Mouse (Mus musculus) sigmoid colon, adult 10 weeks (tissue): ENCODE results near the gene Cldn34c4. TPM values are rescaled to one million over a fixed set of nuclear protein-coding genes. Genes with fewer than 3 reads are reported as not detected.

ENCODE experiments used
- polyA plus RNA-seq: library from polyadenylated mRNA; stranded (reverse); fragments of 350-450 nt; fragmentation: Illumina TruSeq; extraction: RNeasy Lipid Tissue Mini Kit (QIAGEN cat#74804); gene quantifications from one replicate; pipeline ENCODE4 v1.2.3, GENCODE M21; 2014; ENCODE audit warnings: low read depth, low replicate concordance

The Cldn34c4 gene
- not detected for polyA plus RNA-seq

DNA sequence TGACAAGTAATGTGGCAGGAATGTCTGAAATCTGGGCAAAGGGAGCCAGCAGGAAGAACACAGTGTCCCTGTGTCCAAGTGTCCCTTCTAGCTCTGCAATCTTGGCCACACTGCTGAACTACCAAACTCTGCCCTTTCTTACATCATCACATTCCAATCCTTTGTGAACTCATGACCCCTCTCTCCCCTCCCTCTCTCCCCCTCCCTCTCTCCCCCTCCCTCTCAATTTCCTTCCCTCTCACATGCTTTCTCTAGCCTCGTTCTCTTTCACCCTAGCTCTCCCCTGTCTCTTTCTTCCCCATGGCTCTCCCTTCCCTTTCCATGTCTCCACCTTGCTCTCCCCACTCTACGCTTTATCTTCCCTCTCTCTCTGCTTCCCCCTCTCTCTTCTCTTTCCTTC, at the start of gene Cldn34c4:
Cldn34c4 (minus strand) TSS at position 101 of the 400 bp plus-strand sequence.

